ENCODE assay signal across 9 mouse cellular contexts in genomic region chr9:65018588-65019121, GRCm38 (mm10). TPM values are rescaled to one million over a fixed set of nuclear protein-coding genes. Genes with fewer than 3 reads are reported as not detected.
DNase-seq lines count a peak whose midpoint lies in the region; ATAC-seq and TF ChIP-seq lines count a peak whose summit lies in the region.
"Had no signal": no experiment of that assay in that cellular context is flagged by ENCODE, and none has a peak within 500 bp of the region (broad histone marks: within the 10 kb centered on the region; RNA-seq: fewer than 3 reads in every experiment).

No protein-coding gene starts in this region.

- intact Hi-C loops in gastrocnemius, adult 2 months (cut with DNase I), result no loop called here

- no peaks in the 10 kb centered on the region for H3K27me3 ChIP-seq in megakaryocyte, embryonic 14.5 days (replicated peaks)
- H3K27me3 ChIP-seq in embryonic facial prominence, embryonic 13.5 days, result no peaks in the 10 kb centered on the region
- no peaks in the 10 kb centered on the region for H3K27me3 ChIP-seq in liver, embryonic 12.5 days (replicated peaks)
- H3K27me3 ChIP-seq: heart, embryonic 13.5 days had no signal

- DNase-seq in gastrocnemius, adult 2 months, result no peak
- no peak for DNase-seq in T-cell, adult 2 months (ENCODE audit: low spot score)
- no peak for DNase-seq in gastrocnemius, postnatal 25 days
- DNase-seq: kidney, postnatal 10 days had no signal

- 0 out of 2 replicates have a peak overlapping the region, but pooled peaks have one; percentile 21 for H3K9ac ChIP-seq in embryonic facial prominence, embryonic 13.5 days
- peak overlapping the region; percentile 36 for H3K9ac ChIP-seq in liver, embryonic 12.5 days

- no peak for TF ChIP-seq CTCF in gastrocnemius, adult 2 months (IDR thresholded peaks at IDR 0.05)

- 73% methylated on average over 3 of the region's 3 CpGs for WGBS in embryonic facial prominence, embryonic 13.5 days
- WGBS in liver, embryonic 12.5 days (ENCODE audit: insufficient replicate concordance), result 64% methylated on average over 3 of the region's 3 CpGs

- no peak for ATAC-seq in megakaryocyte, adult 5-6 weeks (ENCODE audit: poor library complexity, severe bottlenecking)
- no peak for ATAC-seq in embryonic facial prominence, embryonic 13.5 days (ENCODE audit: insufficient number of reproducible peaks, insufficient read depth, low FRiP score, low TSS enrichment, low read depth)
- ATAC-seq in liver, embryonic 12.5 days, result 0 out of 2 replicates have a peak, but pooled peaks have one; percentile 5

- no peak overlapping the region for H3K27ac ChIP-seq in embryonic facial prominence, embryonic 13.5 days
- peak overlapping the region; percentile 81 for H3K27ac ChIP-seq in liver, embryonic 12.5 days
- no peak overlapping the region for H3K27ac ChIP-seq in gastrocnemius, adult 2 months
- H3K27ac ChIP-seq: heart, embryonic 13.5 days had no signal

- no peak overlapping the region; the same call in 1 of the 2 replicates for H3K4me2 ChIP-seq in embryonic facial prominence, embryonic 13.5 days
- peak overlapping the region; percentile 93 for H3K4me2 ChIP-seq in liver, embryonic 12.5 days

- no peaks in the 10 kb centered on the region for H3K36me3 ChIP-seq in megakaryocyte, embryonic 14.5 days (replicated peaks; ENCODE audit: low read length)
- H3K36me3 ChIP-seq in embryonic facial prominence, embryonic 13.5 days, result no peaks in the 10 kb centered on the region
- H3K36me3 ChIP-seq in liver, embryonic 12.5 days, result no peaks in the 10 kb centered on the region
- H3K36me3 ChIP-seq: heart, embryonic 13.5 days had no signal

- peak overlapping the region; percentile 29 for H3K4me3 ChIP-seq in megakaryocyte, embryonic 14.5 days (replicated peaks)
- H3K4me3 ChIP-seq in embryonic facial prominence, embryonic 13.5 days, result no peak overlapping the region
- peak overlapping the region; percentile 95; the same call in 1 of the 2 replicates for H3K4me3 ChIP-seq in liver, embryonic 12.5 days
- H3K4me3 ChIP-seq in gastrocnemius, adult 2 months, result no peak overlapping the region
- H3K4me3 ChIP-seq: heart, embryonic 13.5 days had no signal

- H3K9me3 ChIP-seq in megakaryocyte, embryonic 14.5 days, result no peaks in the 10 kb centered on the region
- no peaks in the 10 kb centered on the region for H3K9me3 ChIP-seq in embryonic facial prominence, embryonic 13.5 days
- no peaks in the 10 kb centered on the region for H3K9me3 ChIP-seq in liver, embryonic 12.5 days (replicated peaks)
- H3K9me3 ChIP-seq: heart, embryonic 13.5 days had no signal

- H3K4me1 ChIP-seq in megakaryocyte, embryonic 14.5 days, result peaks cover 81% of the 10 kb centered on the region
- peaks cover 45% of the 10 kb centered on the region for H3K4me1 ChIP-seq in embryonic facial prominence, embryonic 13.5 days
- H3K4me1 ChIP-seq in liver, embryonic 12.5 days, result peaks cover 85% of the 10 kb centered on the region

RNA-seq across cellular contexts. Expression of gene Hacd3, which starts 2.8 kb away (rescaled TPM):
- 0.81 and 1.6 TPM in 2 replicates for polyA plus RNA-seq in megakaryocyte, embryonic 14.5 days (2012; ENCODE audit: insufficient read depth, low replicate concordance)
- total RNA-seq in megakaryocyte, adult 5-6 weeks (2015), result 10.6 and 12.9 TPM in 2 replicates
- total RNA-seq in megakaryocyte, adult 5-6 weeks (2017), result 21.3 and 23.7 TPM in 2 replicates
- polyA plus RNA-seq in embryonic facial prominence, embryonic 13.5 days (2015; fragmentation: Nextera tagmentation; extraction: Ambion mirVana), result 91.3 and 92.1 TPM in 2 replicates
- 68.3 and 71.9 TPM in 2 replicates for polyA plus RNA-seq in liver, embryonic 12.5 days (2016; fragmentation: Nextera tagmentation; extraction: Ambion mirVana)
- total RNA-seq in gastrocnemius, adult 2 months (2021), result 10 to 100 TPM in 1 of 2 experiments, 1 to 10 TPM in 1; 9.0 to 10.8 TPM
- total RNA-seq in gastrocnemius, postnatal 25 days (2021), result 10 to 100 TPM in 1 of 2 experiments, 1 to 10 TPM in 1; 8.2 to 11.9 TPM

RNA-seq across cellular contexts. Expression of gene Dpp8, which starts 13.6 kb away (rescaled TPM):
- 0.41 and 2.4 TPM in 2 replicates for polyA plus RNA-seq in megakaryocyte, embryonic 14.5 days (2012; ENCODE audit: insufficient read depth, low replicate concordance)
- total RNA-seq in megakaryocyte, adult 5-6 weeks (2015), result 61.6 and 75.7 TPM in 2 replicates
- total RNA-seq in megakaryocyte, adult 5-6 weeks (2017), result 93.8 and 113 TPM in 2 replicates
- polyA plus RNA-seq in embryonic facial prominence, embryonic 13.5 days (2015; fragmentation: Nextera tagmentation; extraction: Ambion mirVana), result 36.7 and 37.2 TPM in 2 replicates
- 31.4 and 32.8 TPM in 2 replicates for polyA plus RNA-seq in liver, embryonic 12.5 days (2016; fragmentation: Nextera tagmentation; extraction: Ambion mirVana)
- total RNA-seq in gastrocnemius, adult 2 months (2021), result 100 to 1,000 TPM in 1 of 2 experiments, 10 to 100 TPM in 1; 95.9 to 112 TPM
- 100 to 1,000 TPM; 101 to 128 TPM for total RNA-seq in gastrocnemius, postnatal 25 days (2021)

RNA-seq across cellular contexts. Expression of gene Ints14, which starts 58.0 kb away (rescaled TPM):
- polyA plus RNA-seq in megakaryocyte, embryonic 14.5 days (2012; ENCODE audit: insufficient read depth, low replicate concordance), result 37.0 and 41.7 TPM in 2 replicates
- total RNA-seq in megakaryocyte, adult 5-6 weeks (2015), result 21.5 and 25.4 TPM in 2 replicates
- 20.7 and 24.0 TPM in 2 replicates for total RNA-seq in megakaryocyte, adult 5-6 weeks (2017)
- 51.6 and 58.3 TPM in 2 replicates for polyA plus RNA-seq in embryonic facial prominence, embryonic 13.5 days (2015; fragmentation: Nextera tagmentation; extraction: Ambion mirVana)
- polyA plus RNA-seq in liver, embryonic 12.5 days (2016; fragmentation: Nextera tagmentation; extraction: Ambion mirVana), result 38.9 and 42.5 TPM in 2 replicates
- 10 to 100 TPM; 16.9 to 17.5 TPM for total RNA-seq in gastrocnemius, adult 2 months (2021)
- total RNA-seq in gastrocnemius, postnatal 25 days (2021), result 10 to 100 TPM; 15.3 to 17.8 TPM

Comparison
In these comparisons a context has a peak if more than half of its experiments do, and no peak if none do; other contexts are left out.
1. H3K4me3 ChIP-seq: peak in megakaryocyte, embryonic 14.5 days (single experiment) and liver, embryonic 12.5 days (single experiment); none in embryonic facial prominence, embryonic 13.5 days (single experiment) and gastrocnemius, adult 2 months (single experiment).